Mouse (Mus musculus): ENCODE results near the gene Cd82.

Cd82 gene

GRCm38 (mm10) chr2:93445237-93445651 is 17.7 kb downstream of the Cd82 start:
- no peak for DNase-seq (ENCODE audit: low spot score)

- DNase-seq (ENCODE audit: low spot score): no peak
Measured at GRCm38 (mm10) chr2:93444280-93444679, 18.7 kb downstream of the Cd82 start.

- DNase-seq (ENCODE audit: low spot score): no peak
Measured at GRCm38 (mm10) chr2:93443106-93443505, 19.8 kb downstream of the Cd82 start.

- DNase-seq (ENCODE audit: low spot score): no peak
Measured at GRCm38 (mm10) chr2:93439812-93440559, 23.0 kb downstream of the Cd82 start.

- DNase-seq (ENCODE audit: low spot score): no peak
Measured at GRCm38 (mm10) chr2:93439352-93439771, 23.6 kb downstream of the Cd82 start.

- no peak for DNase-seq (ENCODE audit: low spot score)
Measured at GRCm38 (mm10) chr2:93438335-93438734, 24.6 kb downstream of the Cd82 start.

GRCm38 (mm10) chr2:93435577-93435976 is 27.4 kb downstream of the Cd82 start:
- DNase-seq (ENCODE audit: low spot score): no peak

GRCm38 (mm10) chr2:93434896-93435295 is 28.0 kb downstream of the Cd82 start:
- DNase-seq (ENCODE audit: low spot score): no peak

- DNase-seq (ENCODE audit: low spot score): no peak
Measured at GRCm38 (mm10) chr2:93433543-93433942, 29.4 kb downstream of the Cd82 start.

- no peak for DNase-seq (ENCODE audit: low spot score)
Measured at GRCm38 (mm10) chr2:93432600-93433389, 30.1 kb downstream of the Cd82 start.

GRCm38 (mm10) chr2:93431575-93432325 is 31.2 kb downstream of the Cd82 start:
- DNase-seq (ENCODE audit: low spot score): no peak

GRCm38 (mm10) chr2:93430993-93431392 is 31.9 kb downstream of the Cd82 start:
- no peak for DNase-seq (ENCODE audit: low spot score)

- no peak for DNase-seq (ENCODE audit: low spot score)
Measured at GRCm38 (mm10) chr2:93428004-93428531, 34.9 kb downstream of the Cd82 start.

- DNase-seq (ENCODE audit: low spot score): no peak
Measured at GRCm38 (mm10) chr2:93427000-93427715, 35.8 kb downstream of the Cd82 start.

GRCm38 (mm10) chr2:93425810-93426209 is 37.1 kb downstream of the Cd82 start:
- DNase-seq (ENCODE audit: low spot score): no peak

GRCm38 (mm10) chr2:93424307-93424984 is 38.5 kb downstream of the Cd82 start:
- no peak for DNase-seq (ENCODE audit: low spot score)

- DNase-seq (ENCODE audit: low spot score): peak; percentile 84
Measured at GRCm38 (mm10) chr2:93421320-93421719, 41.6 kb downstream of the Cd82 start.

GRCm38 (mm10) chr2:93419971-93420370 is 43.0 kb downstream of the Cd82 start:
- DNase-seq (ENCODE audit: low spot score): no peak

- peak; percentile 87 for DNase-seq (ENCODE audit: low spot score)
Measured at GRCm38 (mm10) chr2:93418396-93418795, 44.5 kb downstream of the Cd82 start.

GRCm38 (mm10) chr2:93416874-93417709 is 45.8 kb downstream of the Cd82 start:
- DNase-seq (ENCODE audit: low spot score): no peak

Data from embryo, embryonic 10 days (tissue).